Mouse (Mus musculus) myocyte (in vitro differentiated cells): ENCODE measurements around the gene Acsl1. TPM values are rescaled to one million over a fixed set of nuclear protein-coding genes. Genes with fewer than 3 reads are reported as not detected.

Source experiments
- H3K27me3 ChIP-seq: one replicate; pipeline ENCODE4 v1.6.1; 2011; ENCODE audit not compliant: control insufficient read depth, insufficient read depth, insufficient read length
- H3K36me3 ChIP-seq: one replicate; pipeline ENCODE4 v1.6.1; 2011; ENCODE audit not compliant: control insufficient read depth, insufficient read depth
- H3K4me2 ChIP-seq: one replicate; pipeline ENCODE4 v1.6.1; 2011; ENCODE audit warnings: low read depth, control low read depth
- H3K4me3 ChIP-seq: one replicate; pipeline ENCODE4 v1.5.1; 2011; ENCODE audit warnings: mild to moderate bottlenecking, control low read depth, moderate library complexity
- H3K79me2 ChIP-seq: one replicate; pipeline ENCODE4 v1.6.1; 2011; ENCODE audit not compliant: control insufficient read depth, insufficient read depth
- H3ac ChIP-seq: one replicate; pipeline ENCODE4 v1.6.1; 2011; ENCODE audit not compliant: control insufficient read depth, insufficient read length
- CEBPB ChIP-seq: IDR thresholded peaks from 2 replicates; pipeline ENCODE4 v1.6.1; 2011; ENCODE audit warnings: mild to moderate bottlenecking, moderate library complexity; ENCODE audit not compliant: poor library complexity, insufficient read depth, severe bottlenecking
- E2F4 ChIP-seq: IDR thresholded peaks from one replicate; pipeline ENCODE4 v1.6.1; 2011; ENCODE audit warnings: mild to moderate bottlenecking, control low read depth, moderate library complexity; ENCODE audit not compliant: insufficient read depth
- MAX ChIP-seq: IDR thresholded peaks from one replicate; pipeline ENCODE4 v1.6.1; 2011; ENCODE audit warnings: low read depth, mild to moderate bottlenecking, control low read depth
- MYOD1 ChIP-seq, 3 experiments: IDR thresholded peaks; one replicate each; pipeline ENCODE4 v1.6.1; 2011; ENCODE audit warnings: control low read depth in 2 of 3, low read depth in 2 of 3, mild to moderate bottlenecking in 2 of 3, moderate library complexity in 1 of 3; ENCODE audit not compliant: insufficient read length in 2 of 3, control insufficient read depth in 1 of 3
- MYOG ChIP-seq, 3 experiments: IDR thresholded peaks; one replicate each; pipeline ENCODE4 v1.6.1; 2011; ENCODE audit warnings: control low read depth in 2 of 3, low read depth in 2 of 3, mild to moderate bottlenecking in 2 of 3; ENCODE audit not compliant: insufficient read length in 2 of 3, control insufficient read depth in 1 of 3, insufficient read depth in 1 of 3
- POLR2A ChIP-seq: IDR thresholded peaks from one replicate; pipeline ENCODE4 v1.6.1; 2011; ENCODE audit warnings: low read depth, mild to moderate bottlenecking, control low read depth, moderate library complexity; ENCODE audit not compliant: insufficient read length
- POLR2AphosphoS2 ChIP-seq: IDR thresholded peaks from one replicate; pipeline ENCODE4 v1.6.1; 2011; ENCODE audit warnings: low read depth, control low read depth; ENCODE audit not compliant: insufficient read length
- REST ChIP-seq: IDR thresholded peaks from one replicate; pipeline ENCODE4 v1.6.1; 2011; ENCODE audit warnings: mild to moderate bottlenecking, control low read depth, moderate library complexity; ENCODE audit not compliant: insufficient read depth, insufficient read length
- SRF ChIP-seq: IDR thresholded peaks from one replicate; pipeline ENCODE4 v1.6.1; 2011; ENCODE audit warnings: low read depth; ENCODE audit not compliant: control insufficient read depth, insufficient read length
- TCF12 ChIP-seq: IDR thresholded peaks from one replicate; pipeline ENCODE4 v1.6.1; 2011; ENCODE audit warnings: mild to moderate bottlenecking, control low read depth; ENCODE audit not compliant: poor library complexity, insufficient read depth, severe bottlenecking
- TCF3 ChIP-seq: IDR thresholded peaks from one replicate; pipeline ENCODE4 v1.6.1; 2011; ENCODE audit warnings: low read depth, control low read depth; ENCODE audit not compliant: insufficient read length
- USF1 ChIP-seq: IDR thresholded peaks from one replicate; pipeline ENCODE4 v1.6.1; 2011; ENCODE audit warnings: low read depth, mild to moderate bottlenecking, control low read depth, moderate library complexity
- polyA plus RNA-seq: library from polyadenylated mRNA; unstranded; fragments of >200 nt; fragmentation: generic; extraction: Trizol; gene quantifications from one replicate; pipeline ENCODE4 v1.2.1, GENCODE M21; 2012; ENCODE audit warnings: missing spikeins

The Acsl1 gene
- polyA plus RNA-seq, 1 experiment = 12.7 TPM

GRCm38 (mm10) chr8:46543191-46543590 is 72.4 kb downstream of the Acsl1 start:
- Histone ChIP-seq H3K4me2 (no peak overlapping the region), H3K4me3 (no peak overlapping the region), H3ac (no peak overlapping the region), H3K27me3 (no peaks in the 10 kb centered on the region), H3K79me2 (no peaks in the 10 kb centered on the region), H3K36me3 (no peaks in the 10 kb centered on the region)
- TF ChIP-seq SRF (no peak), CEBPB (no peak), E2F4 (no peak), MYOG (IDR thresholded peaks at IDR 0.05; ENCODE audit: control insufficient read depth in 1 of 3, insufficient read depth in 1 of 3, insufficient read length in 2 of 3, low read depth in 2 of 3) (no peak), MYOD1 (IDR thresholded peaks at IDR 0.05; ENCODE audit: control insufficient read depth in 1 of 3, insufficient read length in 2 of 3, low read depth in 2 of 3) (no peak), USF1 (no peak), POLR2AphosphoS2 (no peak), REST (no peak), MAX (no peak), TCF3 (no peak), TCF12 (no peak), POLR2A (no peak)

GRCm38 (mm10) chr8:46543662-46544061 is 72.8 kb downstream of the Acsl1 start:
- Histone ChIP-seq H3K4me3 (no peak overlapping the region), H3ac (no peak overlapping the region), H3K79me2 (no peaks in the 10 kb centered on the region), H3K4me2 (no peak overlapping the region), H3K27me3 (no peaks in the 10 kb centered on the region), H3K36me3 (no peaks in the 10 kb centered on the region)
- no peak for TF ChIP-seq TCF12
- no peak for TF ChIP-seq TCF3
- TF ChIP-seq REST = no peak
- TF ChIP-seq SRF = no peak
- TF ChIP-seq CEBPB = no peak
- TF ChIP-seq POLR2AphosphoS2 = no peak

- Histone ChIP-seq H3K79me2 (no peaks in the 10 kb centered on the region), H3K27me3 (no peaks in the 10 kb centered on the region), H3K4me2 (no peak overlapping the region), H3K36me3 (no peaks in the 10 kb centered on the region), H3ac (no peak overlapping the region), H3K4me3 (no peak overlapping the region)
- TF ChIP-seq REST (no peak), USF1 (no peak), E2F4 (no peak), TCF3 (no peak), TCF12 (no peak), MYOG (IDR thresholded peaks at IDR 0.05; ENCODE audit: control insufficient read depth in 1 of 3, insufficient read depth in 1 of 3, insufficient read length in 2 of 3, low read depth in 2 of 3) (no peak), SRF (no peak), MYOD1 (IDR thresholded peaks at IDR 0.05; ENCODE audit: control insufficient read depth in 1 of 3, insufficient read length in 2 of 3, low read depth in 2 of 3) (no peak), MAX (no peak), POLR2A (no peak), CEBPB (no peak), POLR2AphosphoS2 (no peak)
Observed at GRCm38 (mm10) chr8:46545854-46546253, 75.0 kb downstream of the Acsl1 start.

GRCm38 (mm10) chr8:46546431-46547176 is 75.8 kb downstream of the Acsl1 start:
- no peak overlapping the region for H3K4me2 ChIP-seq
- H3K79me2 ChIP-seq = no peaks in the 10 kb centered on the region
- TF ChIP-seq MYOD1 (IDR thresholded peaks at IDR 0.05; ENCODE audit: control insufficient read depth in 1 of 3, insufficient read length in 2 of 3, low read depth in 2 of 3) (no peak), MAX (no peak), MYOG (IDR thresholded peaks at IDR 0.05; ENCODE audit: control insufficient read depth in 1 of 3, insufficient read depth in 1 of 3, insufficient read length in 2 of 3, low read depth in 2 of 3) (no peak), REST (no peak), POLR2A (no peak), TCF12 (no peak), USF1 (no peak), TCF3 (no peak), SRF (no peak), CEBPB (no peak), E2F4 (no peak), POLR2AphosphoS2 (no peak)
- H3K27me3 ChIP-seq = no peaks in the 10 kb centered on the region
- no peaks in the 10 kb centered on the region for H3K36me3 ChIP-seq
- H3ac ChIP-seq = no peak overlapping the region
- H3K4me3 ChIP-seq = no peak overlapping the region
